ENCODE assay signal across 27 mouse cellular contexts in genomic region chr9:123862895-123863616, GRCm38 (mm10). TPM values are rescaled to one million over a fixed set of nuclear protein-coding genes. Genes with fewer than 3 reads are reported as not detected.
DNase-seq lines count a peak whose midpoint lies in the region; ATAC-seq and TF ChIP-seq lines count a peak whose summit lies in the region.
"Had no signal": no experiment of that assay in that cellular context is flagged by ENCODE, and none has a peak within 500 bp of the region (broad histone marks: within the 10 kb centered on the region; RNA-seq: fewer than 3 reads in every experiment).

No protein-coding gene starts in this region.

- WGBS in bone marrow, adult 2 months, result 64% methylated on average over 1 of the region's 1 CpGs

- intact Hi-C loops in heart, postnatal 25 days (cut with DNase I), result no loop called here

- H3K4me3 ChIP-seq in bone marrow, adult 2 months (replicated peaks; ENCODE audit: control insufficient read depth, low read depth, low read length), result no peak overlapping the region
- H3K4me3 ChIP-seq: embryonic facial prominence, embryonic 15.5 days; erythroblast, embryonic 14.5 days; heart, embryonic 13.5 days; hindbrain, embryonic 12.5 days had no signal

- TF ChIP-seq POLR2A in bone marrow, adult 2 months (IDR thresholded peaks at IDR 0.05; ENCODE audit: borderline replicate concordance, control insufficient read depth, low read depth, low read length), result no peak

- TF ChIP-seq CTCF in bone marrow, adult 2 months (IDR thresholded peaks at IDR 0.05; ENCODE audit: control insufficient read depth, insufficient read depth, low read length), result no peak

- peak; percentile 48 for DNase-seq in heart, adult 11 months
- no peak for DNase-seq in heart, postnatal 25 days (ENCODE audit: low spot score)
- DNase-seq in urinary bladder, adult 18-20 months (ENCODE audit: low spot score in 2 of 2), result no peak
- DNase-seq in thymus, postnatal 36 days, result no peak
- DNase-seq: adrenal gland, adult 2 months; adrenal gland, postnatal 25 days; cerebellum, adult 18-20 months; cerebellum, postnatal 10 days; embryo, embryonic 11 days; gastrocnemius, postnatal 10 days; heart, postnatal 4 days had no signal

- ATAC-seq in granulocyte monocyte progenitor cell, adult 5-6 weeks (replicated peaks; ENCODE audit: poor library complexity, severe bottlenecking), result peak; percentile 85
- peak; percentile 48; the same call in 1 of the 2 replicates for ATAC-seq in monocyte, adult 5-6 weeks (replicated peaks; ENCODE audit: insufficient number of reproducible peaks, low FRiP score, low TSS enrichment, poor library complexity, severe bottlenecking)
- ATAC-seq in erythroid progenitor cell, adult 5-6 weeks (replicated peaks; ENCODE audit: low FRiP score, poor library complexity, severe bottlenecking), result no peak
- ATAC-seq: forebrain, embryonic 16.5 days; hindbrain, embryonic 16.5 days; inflammation-experienced regulatory T-cells, adult 6 months had no signal

- no peaks in the 10 kb centered on the region; the same call in 1 of the 2 replicates for H3K4me1 ChIP-seq in bone marrow, adult 2 months (ENCODE audit: control insufficient read depth, insufficient read depth, low read length)
- H3K4me1 ChIP-seq: embryonic facial prominence, embryonic 15.5 days; heart, embryonic 13.5 days; hindbrain, embryonic 12.5 days had no signal

- H3K27ac ChIP-seq in bone marrow, adult 2 months (ENCODE audit: control insufficient read depth, insufficient read depth, low read depth, low read length, poor library complexity), result peak overlapping the region; percentile 29; the same call in 1 of the 2 replicates
- H3K27ac ChIP-seq: embryonic facial prominence, embryonic 15.5 days; heart, embryonic 13.5 days; hindbrain, embryonic 12.5 days had no signal

RNA-seq across cellular contexts. Expression of gene Xcr1, which starts 1.2 kb away (rescaled TPM):
- total RNA-seq in heart, postnatal 25 days (2021), result not detected
- not detected in 2 replicates for polyA plus RNA-seq in bone marrow, adult 2 months (2011; ENCODE audit: insufficient read depth, insufficient read length, low replicate concordance, missing spikeins)
- not detected in 2 replicates for total RNA-seq in granulocyte monocyte progenitor cell, adult 5-6 weeks (2014; fragmentation: Nextera tagmentation)
- 0.13 TPM in 1 of 2 replicates, not detected in the other for total RNA-seq in granulocyte monocyte progenitor cell, adult 5-6 weeks (2017)
- total RNA-seq in monocyte, adult 5-6 weeks (2017), result 0.19 to 0.49 TPM (median 0.21 TPM) in 3 replicates
- total RNA-seq in erythroid progenitor cell, adult 5-6 weeks (2015; ENCODE audit: low replicate concordance), result 0.84 TPM in 1 of 2 replicates, not detected in the other
- total RNA-seq in erythroid progenitor cell, adult 5-6 weeks (2017; ENCODE audit: low replicate concordance), result not detected in 2 replicates
- total RNA-seq: gastrocnemius, postnatal 4 days; heart, adult 8-10 months; heart, postnatal 4 days had no signal
- polyA plus RNA-seq: brain, embryonic 14.5 days; embryonic facial prominence, embryonic 11.5 days; erythroblast, embryonic 14.5 days; frontal cortex, adult 2 months; heart, embryonic 13.5 days had no signal

RNA-seq across cellular contexts. Expression of gene Fyco1, which starts 11.4 kb away (rescaled TPM):
- 100 to 1,000 TPM; 262 to 274 TPM for total RNA-seq in heart, postnatal 25 days (2021)
- polyA plus RNA-seq in bone marrow, adult 2 months (2011; ENCODE audit: insufficient read depth, insufficient read length, low replicate concordance, missing spikeins), result 5.2 and 12.2 TPM in 2 replicates
- 19.1 and 28.6 TPM in 2 replicates for total RNA-seq in granulocyte monocyte progenitor cell, adult 5-6 weeks (2014; fragmentation: Nextera tagmentation)
- total RNA-seq in granulocyte monocyte progenitor cell, adult 5-6 weeks (2017), result 10.7 and 15.1 TPM in 2 replicates
- total RNA-seq in monocyte, adult 5-6 weeks (2017), result 23.8 to 40.6 TPM (median 30.4 TPM) in 3 replicates
- 21.3 and 21.4 TPM in 2 replicates for total RNA-seq in erythroid progenitor cell, adult 5-6 weeks (2015; ENCODE audit: low replicate concordance)
- 12.6 and 16.3 TPM in 2 replicates for total RNA-seq in erythroid progenitor cell, adult 5-6 weeks (2017; ENCODE audit: low replicate concordance)

RNA-seq across cellular contexts. Expression of gene Cxcr6, which starts 56.8 kb away (rescaled TPM):
- under 1 TPM in 1 of 2 experiments, not detected in 1; 0.21 TPM for total RNA-seq in heart, postnatal 25 days (2021)
- not detected in 2 replicates for polyA plus RNA-seq in bone marrow, adult 2 months (2011; ENCODE audit: insufficient read depth, insufficient read length, low replicate concordance, missing spikeins)
- not detected in 2 replicates for total RNA-seq in granulocyte monocyte progenitor cell, adult 5-6 weeks (2014; fragmentation: Nextera tagmentation)
- total RNA-seq in granulocyte monocyte progenitor cell, adult 5-6 weeks (2017), result not detected in 2 replicates
- total RNA-seq in monocyte, adult 5-6 weeks (2017), result 0.78 to 1.9 TPM (median 1.3 TPM) in 3 replicates
- 3.6 and 5.9 TPM in 2 replicates for total RNA-seq in erythroid progenitor cell, adult 5-6 weeks (2015; ENCODE audit: low replicate concordance)
- 0.64 TPM in 1 of 2 replicates, not detected in the other for total RNA-seq in erythroid progenitor cell, adult 5-6 weeks (2017; ENCODE audit: low replicate concordance)
- total RNA-seq: adrenal gland, postnatal 25 days; gastrocnemius, postnatal 10 days; gastrocnemius, postnatal 4 days; heart, postnatal 4 days had no signal
- polyA plus RNA-seq: brain, embryonic 14.5 days; embryonic facial prominence, embryonic 11.5 days; erythroblast, embryonic 14.5 days had no signal
